Mouse (Mus musculus) kidney, adult 18-20 months (tissue): ENCODE results near the gene Zfp941.

Experiments used
- DNase-seq: peaks from one replicate; pipeline ENCODE4 v3.0.0; 2021

Zfp941 gene

DNA sequence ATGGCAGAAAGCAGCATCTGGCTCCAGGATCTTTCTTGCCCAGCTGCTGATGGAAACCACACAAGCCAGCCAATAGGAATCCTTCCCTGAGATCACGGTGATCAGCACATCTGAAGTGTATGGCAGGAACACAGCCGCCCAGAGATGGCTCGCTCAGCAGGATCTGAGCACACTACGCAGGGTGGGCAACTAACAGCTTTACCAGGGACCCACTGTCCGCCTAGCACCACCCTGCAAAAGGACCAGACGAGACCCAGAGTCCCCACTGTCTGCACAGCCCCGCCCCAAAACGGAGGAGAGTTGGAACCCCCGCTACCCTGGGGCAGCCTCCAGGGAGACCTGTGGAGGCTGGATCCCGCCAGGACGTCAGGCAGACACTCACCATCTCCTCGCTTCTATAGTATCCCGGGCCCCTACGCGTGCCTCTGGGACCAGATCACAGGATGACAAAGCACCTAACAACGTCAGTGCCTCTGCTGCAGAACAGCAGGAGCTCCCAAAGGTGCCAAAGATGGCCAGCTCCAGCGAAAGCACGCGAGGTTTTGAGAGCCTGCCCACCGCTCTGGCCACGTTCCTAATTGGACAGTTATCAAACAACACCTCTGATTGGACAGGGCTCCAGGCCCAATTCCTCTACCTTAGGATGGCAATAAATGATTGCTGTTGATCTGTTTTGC lies at the start of gene Zfp941:
Zfp941 (minus strand) TSS at position 526 of the 677 bp plus-strand sequence.
- peak; percentile 52 for DNase-seq

DNA sequence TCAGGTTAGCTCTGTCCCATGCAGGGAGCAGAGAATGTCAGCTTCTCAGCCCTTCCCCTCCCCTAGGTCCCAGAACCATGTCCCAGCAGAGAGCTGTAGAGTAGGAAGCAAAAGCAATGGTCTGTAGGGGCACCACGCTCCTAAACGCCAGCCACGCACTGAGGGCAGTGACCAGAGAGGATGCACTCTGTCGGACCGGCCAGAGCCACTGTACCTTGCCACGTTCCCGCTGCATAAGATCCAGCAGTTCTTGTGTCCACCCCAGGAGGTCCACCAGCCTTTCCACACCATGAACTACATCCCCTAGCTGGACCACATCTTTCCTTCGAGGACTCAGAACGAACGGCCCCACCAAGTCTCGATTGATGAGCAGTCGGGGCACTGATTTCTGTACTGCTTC lies 42.8 kb upstream of the Zfp941 start:
- DNase-seq, result no peak

DNA sequence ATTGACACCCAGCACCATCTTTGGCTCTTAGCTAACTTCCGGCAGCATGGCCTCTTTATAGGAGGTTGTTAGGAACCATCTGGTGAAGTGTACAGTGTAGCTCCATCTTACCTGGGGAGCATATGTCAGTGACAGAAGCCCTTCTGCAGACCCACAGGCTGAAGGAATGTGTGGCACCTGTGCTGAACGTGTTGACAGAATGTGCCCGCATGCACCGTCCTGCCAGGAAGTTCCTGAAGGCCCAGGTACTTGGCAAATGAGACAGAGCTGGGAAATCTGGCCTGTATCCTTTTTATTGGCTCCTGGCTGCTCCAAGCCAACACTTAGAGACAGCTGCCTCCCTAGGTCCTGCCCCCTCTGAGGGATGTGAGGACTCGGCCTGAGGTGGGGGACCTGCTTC lies 38.8 kb upstream of the Zfp941 start:
- DNase-seq, result no peak

DNA sequence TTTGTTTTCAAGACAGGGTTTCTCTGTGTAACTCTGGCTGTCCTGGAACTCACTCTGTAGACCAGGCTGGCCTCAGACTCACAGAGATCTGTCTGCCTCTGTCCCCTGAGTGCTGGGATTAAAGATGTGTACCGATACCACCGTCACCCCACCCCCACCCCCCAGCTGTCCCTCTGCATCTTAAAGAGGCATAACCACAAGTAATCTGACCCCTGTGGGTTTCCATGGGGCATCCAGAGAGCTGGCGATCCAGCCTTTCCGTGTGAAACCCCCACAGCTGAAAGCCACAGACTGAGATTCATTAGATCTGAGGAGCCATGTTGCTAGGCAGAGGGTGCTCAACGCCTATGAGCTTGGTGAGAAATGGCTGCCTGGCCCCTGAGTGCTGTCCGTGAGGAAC lies 38.0 kb upstream of the Zfp941 start:
- no peak for DNase-seq

DNA sequence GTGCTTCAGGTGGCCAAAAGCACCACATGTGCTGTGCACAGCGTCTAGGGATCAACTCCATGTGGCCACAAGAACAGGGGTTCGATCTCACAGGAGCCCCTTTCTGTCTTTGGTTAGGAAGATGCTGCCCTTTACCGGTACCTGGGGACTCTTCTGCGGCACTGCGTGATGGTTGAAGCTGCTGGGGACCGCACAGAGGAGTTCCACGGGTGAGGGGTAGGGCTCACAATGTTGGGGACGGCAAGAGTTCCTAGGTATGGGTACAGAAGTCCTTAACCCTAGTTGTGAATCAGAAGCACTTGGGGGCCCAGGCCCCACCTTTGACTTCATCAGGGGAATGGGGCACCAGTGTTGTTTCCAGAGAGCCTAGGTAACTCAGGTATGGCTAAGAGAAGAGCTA lies 36.8 kb upstream of the Zfp941 start:
- no peak for DNase-seq

DNA sequence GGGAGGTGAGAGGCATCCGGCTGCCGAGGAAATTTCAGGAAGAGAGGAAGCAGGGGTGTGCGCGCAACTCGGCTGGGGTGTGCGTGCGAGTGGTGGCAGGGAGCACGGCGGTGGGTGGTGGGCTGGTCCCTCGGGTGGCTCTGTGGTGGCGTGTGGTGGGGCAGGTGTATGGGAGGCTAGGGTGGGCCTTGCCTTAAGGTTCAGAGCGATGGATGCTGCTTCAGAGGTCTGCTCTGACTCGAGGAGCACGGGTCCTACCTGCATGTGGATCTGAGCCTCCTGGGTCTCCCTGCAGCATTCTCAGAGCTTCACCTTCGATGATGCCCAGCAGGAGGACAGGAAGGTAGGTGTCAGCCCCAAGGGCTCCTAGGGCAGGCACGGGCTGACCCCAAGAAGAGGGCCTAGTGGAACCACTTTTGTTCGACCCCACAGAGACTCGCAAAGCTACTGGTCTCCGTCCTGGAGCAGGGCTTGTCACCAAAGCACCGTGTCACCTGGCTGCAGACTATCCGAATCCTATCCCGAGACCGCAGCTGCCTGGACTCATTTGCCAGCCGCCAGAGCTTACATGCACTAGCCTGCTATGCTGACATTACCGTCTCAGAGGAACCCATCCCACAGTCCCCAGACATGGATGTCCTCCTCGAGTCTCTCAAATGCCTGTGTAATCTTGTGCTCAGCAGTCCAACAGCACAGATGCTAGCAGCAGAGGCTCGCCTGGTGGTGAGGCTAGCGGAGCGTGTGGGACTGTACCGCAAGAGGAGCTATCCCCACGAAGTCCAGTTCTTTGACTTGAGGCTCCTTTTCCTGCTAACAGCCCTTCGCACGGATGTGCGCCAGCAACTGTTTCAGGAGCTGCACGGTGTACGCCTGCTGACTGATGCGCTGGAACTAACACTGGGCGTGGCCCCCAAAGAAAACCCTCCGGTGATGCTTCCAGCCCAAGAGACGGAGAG lies 35.9 kb upstream of the Zfp941 start, which contains the start of gene Bet1l:
Bet1l (minus strand) TSS at position 28 of the 956 bp plus-strand sequence.
- no peak for DNase-seq

DNA sequence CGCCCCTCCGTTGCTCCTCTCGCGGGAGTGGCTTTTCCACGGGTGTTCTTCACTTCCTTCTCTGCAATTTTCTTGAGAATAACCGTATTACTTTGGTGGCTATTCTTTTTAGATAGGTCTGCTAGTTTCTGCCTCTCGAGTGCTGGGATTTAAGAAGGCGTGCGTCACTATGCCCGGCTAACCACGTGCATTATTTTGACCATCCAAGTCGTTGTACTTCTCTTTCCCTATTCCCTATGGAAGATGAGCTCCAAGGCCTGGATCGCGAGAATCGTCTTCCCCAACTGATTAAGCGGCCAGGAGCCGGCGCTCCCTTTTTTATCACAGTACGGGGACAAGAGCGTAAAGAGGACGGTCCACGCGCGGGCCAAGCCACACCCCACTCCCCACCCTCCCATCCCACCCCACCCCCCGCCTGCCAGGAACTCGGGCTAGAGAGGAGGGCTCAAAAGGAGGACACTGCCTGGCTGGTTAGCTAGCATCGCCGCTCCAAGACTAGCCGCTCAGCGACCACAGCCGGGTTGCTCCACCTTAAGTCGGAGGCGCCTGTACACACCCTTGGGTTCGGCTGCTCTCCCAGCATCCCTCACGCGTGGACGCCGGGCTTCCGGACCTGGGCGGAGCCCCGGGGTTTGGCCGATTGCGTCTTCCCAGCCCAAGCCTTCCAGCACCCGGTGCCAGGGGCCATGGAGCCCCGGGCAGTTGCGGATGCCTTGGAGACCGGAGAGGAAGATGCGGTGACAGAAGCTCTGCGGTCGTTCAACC lies 35.0 kb upstream of the Zfp941 start, which contains the start of gene Ric8a:
Ric8a (plus strand) TSS at position 173 of the 765 bp plus-strand sequence.
- peak; percentile 92 for DNase-seq

DNA sequence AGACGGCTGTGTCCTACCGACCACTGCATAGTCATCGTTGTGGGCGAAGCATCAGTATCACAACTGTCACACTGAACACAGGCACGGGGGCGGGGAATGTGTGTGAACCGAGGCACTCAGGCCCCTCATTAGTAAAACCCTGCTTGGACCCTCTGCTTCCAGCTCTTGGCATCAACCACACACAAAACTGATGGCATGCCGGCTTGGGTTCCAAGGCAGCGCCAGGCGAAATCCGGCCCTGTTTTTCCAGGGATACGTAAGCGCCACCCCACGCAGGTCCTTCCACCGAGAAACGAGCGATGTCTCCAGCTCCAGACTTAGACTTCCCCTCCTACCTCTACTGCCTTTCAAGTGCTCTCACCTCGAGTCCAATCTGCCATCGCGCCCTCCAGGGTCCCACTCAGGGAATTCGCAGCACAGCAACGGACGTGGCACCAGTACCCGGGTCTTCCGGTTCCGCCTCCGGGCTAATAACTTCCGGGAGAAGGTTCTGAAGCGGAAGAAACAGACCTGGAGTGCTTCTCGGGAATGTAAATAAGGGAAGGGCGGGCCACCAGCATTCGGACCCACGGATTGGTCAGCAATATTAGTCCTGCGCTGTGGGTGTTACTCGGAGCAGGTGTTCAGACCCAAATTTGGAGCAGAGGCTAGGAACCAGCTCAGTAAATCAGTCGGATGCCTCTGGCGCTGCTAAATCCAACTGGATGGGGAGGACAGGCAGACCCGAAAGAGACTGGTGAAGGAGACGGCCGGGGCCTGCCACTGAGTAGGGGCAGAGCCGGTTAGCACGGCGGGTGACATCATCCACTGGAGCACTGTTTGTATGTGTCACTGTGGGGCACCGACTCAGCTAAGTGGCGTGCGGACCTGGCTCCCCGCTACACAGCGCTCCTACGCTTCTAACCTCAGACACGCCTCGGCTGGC lies 34.1 kb upstream of the Zfp941 start, which contains the start of gene Gm45785:
Gm45785 (minus strand) TSS at position 472 of the 925 bp plus-strand sequence.
- DNase-seq, result peak; percentile 88

DNA sequence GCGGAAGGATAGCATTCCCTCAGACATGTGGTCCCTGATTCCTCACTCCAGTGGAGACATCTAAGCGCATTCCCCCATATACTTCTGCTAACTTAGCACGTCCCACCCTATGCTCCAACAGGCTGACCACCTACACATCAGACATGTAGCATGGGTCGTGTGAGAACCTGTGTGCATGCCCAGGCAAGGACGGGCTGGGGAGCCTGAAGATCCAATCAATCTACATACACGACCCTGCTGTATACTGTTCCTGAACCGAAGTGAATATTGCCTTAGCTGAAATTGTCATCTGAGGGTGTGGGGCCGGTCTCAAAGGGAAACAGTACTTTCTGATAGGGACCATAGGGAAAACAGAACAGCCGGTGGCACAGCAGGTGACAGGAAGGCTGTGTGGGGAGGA lies 33.2 kb upstream of the Zfp941 start:
- no peak for DNase-seq

DNA sequence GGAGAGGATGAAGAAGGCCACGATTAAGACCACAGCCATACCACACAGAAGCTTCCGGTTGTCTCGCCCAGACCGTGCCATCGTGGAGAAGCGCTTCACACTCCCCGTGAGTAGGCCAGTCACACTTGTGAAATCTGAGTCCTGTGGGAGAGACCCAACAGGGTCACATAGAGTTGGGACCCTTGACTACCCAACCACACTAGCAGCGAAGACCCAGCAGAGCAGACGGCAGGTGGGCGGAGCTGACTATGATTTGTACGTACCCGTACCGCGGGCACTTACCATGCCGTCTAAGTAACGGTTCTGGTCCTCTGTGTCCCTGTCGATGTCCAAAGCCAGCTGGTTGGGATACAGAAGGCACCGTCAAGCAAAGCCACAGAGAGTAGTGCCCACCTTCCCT lies 32.5 kb upstream of the Zfp941 start:
- DNase-seq, result no peak

DNA sequence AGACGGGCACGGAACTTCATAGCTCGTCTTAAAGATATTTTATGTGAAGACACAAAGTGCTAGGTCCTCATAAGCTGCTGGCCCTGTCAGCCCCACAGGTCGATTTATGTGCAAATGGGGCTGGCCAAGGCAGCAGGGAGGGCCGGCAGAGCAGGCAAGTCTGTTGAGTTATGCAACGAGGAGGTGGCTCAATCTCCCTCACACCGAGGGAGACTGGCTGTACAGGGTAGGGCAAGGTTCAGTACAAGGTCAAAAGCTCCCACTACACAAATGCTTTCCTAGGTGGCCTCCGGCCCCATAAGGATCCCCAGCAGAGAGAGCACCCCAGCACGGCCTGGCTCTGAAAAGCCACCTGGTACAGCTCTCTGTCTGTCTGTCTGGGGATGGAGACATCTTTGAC lies 31.4 kb upstream of the Zfp941 start:
- DNase-seq, result peak; percentile 48

DNA sequence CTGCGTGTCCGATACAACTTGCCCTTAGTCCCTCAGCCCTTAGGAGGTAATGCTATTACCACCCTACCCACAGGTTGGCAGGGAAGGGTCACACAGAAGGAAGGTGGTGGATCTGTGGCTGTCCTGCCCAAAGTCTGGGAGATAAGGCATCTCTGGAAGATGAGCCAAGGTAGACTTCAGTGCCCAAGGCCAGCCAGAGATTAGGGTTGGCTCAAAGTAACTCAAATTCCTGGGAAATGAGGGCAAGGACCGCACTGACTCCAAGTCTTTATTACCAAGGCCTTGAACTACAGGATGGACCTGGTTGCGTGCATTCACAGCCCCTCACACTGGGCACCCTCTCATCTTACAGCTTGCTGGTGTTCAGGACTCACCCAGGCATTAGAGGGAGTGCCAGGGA lies 29.9 kb upstream of the Zfp941 start:
- DNase-seq, result no peak

DNA sequence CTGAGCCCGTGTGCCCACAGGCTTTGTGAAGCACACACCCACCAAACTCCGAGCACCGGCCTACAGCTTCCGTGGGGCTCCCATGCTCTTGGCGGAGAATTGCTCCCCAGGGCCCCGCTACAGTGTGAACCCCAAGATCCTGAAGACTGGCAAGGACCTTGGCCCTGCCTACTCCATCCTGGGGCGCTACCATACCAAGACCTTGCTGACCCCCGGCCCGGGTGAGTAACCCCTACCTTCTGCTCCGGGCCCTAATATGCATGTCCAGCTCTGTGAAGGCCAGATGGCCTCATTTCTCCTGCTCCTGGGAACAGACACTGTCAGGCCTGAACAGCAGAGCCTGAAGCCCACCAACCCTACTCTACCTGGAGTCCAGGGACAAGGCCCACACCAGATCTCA lies 26.6 kb upstream of the Zfp941 start:
- no peak for DNase-seq

DNA sequence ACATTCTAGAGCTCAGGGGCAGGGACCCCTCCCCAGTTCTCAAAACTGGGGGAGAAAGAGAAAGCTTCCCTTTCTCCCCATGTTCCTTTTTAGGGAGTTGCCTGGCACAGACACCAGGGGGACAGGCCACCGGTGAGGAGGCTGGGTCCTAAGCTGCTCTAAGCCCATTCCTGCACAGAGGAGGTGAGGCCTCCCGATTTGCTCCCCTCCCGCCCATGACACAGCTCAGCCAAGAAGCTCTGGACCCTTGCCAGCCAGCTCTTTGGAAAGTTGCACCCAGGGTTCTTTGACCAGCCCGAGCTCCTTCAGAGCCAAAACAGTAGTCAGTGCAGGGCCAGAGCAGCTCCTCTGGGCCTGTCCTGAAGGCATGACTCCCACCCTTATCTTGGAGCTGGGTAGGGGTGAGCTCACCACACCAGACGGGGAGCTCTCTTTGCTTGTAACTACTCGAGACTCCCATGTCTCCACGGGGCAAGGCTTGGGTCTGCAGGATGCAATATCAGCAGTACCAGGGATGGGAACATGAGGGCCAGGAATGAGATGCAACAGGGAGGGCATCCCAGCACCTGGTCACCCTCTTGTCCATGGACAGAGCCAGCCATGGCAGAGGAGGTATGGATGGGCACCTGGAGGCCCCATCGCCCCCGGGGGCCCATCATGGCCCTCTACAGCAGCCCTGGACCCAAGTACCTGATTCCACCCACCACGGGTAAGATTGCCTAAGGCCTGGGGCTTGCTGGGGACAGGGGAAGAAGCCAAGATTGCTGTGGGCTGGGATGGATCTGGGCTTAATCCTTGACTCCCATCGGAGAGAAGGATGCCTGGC lies 26.0 kb upstream of the Zfp941 start, which contains the start of gene Odf3:
Odf3 (plus strand) TSS at position 51 of the 826 bp plus-strand sequence.
- peak; percentile 66 for DNase-seq

DNA sequence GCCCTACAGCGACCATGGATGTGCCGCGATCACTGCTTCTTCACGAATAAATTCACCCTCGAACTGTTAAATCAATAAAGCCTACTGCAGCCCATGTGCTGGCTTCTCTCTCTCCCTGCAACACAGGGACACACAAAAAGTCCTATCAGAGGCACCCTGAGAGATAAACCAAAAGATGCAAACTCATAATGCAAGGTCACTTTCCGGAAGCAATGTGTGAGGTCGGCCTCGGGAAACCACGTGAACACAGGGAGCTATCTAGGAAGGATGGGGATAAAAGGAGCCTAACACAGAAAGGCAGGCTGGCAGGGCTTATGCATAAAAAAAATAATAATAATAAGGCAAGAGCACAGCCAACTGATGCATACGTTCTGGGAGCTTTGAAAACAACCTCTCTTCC lies 24.7 kb upstream of the Zfp941 start:
- no peak for DNase-seq

DNA sequence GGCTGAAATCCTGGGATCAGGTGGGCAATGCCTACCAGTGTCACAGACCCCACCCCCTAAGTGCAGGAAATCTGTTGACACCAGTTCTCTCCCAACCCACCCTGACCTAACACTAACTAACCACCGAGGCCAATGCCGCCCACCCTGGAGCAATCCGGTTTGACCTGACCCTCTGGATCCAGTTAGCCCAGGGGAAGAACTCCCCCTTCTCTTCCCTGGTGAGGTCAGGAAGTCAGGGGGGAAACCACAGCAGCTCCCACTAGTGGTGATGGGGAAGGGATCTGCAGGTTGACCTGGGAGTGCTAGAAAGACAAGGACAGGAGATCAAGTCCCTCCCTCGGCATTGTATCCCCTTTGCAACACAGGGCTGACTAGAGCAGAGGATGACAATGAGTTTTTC lies 23.7 kb upstream of the Zfp941 start:
- DNase-seq, result no peak

DNA sequence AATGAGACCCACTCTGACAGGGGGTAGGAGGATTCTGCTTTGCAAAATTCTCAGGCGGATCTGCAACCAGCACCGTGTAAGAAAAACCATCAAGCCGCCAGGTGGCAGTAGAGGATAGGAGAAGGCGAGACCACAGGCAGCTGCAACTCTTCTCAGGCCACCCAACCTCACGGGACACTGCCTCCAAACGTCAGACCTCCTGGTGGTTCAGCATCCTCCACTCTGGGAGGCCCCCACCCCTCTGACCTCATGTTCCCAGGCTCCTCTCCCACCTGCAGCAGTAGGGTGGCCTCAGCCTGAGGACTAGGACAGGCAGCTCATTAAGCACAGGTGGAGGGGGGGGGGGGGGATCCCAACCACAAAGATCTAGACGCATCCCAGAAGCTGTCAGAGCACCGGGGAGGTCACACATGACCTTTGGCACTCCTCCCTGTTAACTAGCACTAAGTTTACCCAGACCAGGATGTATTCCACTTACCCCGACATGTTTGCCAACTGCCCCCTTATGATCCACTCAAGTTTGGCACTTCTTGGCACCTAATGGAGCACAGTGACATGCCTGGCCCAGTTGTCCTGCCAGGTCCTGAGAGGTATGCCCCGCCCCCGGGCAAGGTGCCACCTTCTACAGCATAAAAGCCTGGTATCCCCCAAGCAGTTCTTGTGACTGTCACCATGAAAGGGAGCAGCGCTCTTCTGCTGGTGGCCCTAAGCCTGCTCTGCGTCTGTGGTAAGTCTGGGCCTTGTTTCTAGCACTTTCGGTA lies 23.1 kb upstream of the Zfp941 start, which contains the start of gene Scgb1c1:
Scgb1c1 (plus strand) TSS at position 643 of the 761 bp plus-strand sequence.
- peak; percentile 91 for DNase-seq

DNA sequence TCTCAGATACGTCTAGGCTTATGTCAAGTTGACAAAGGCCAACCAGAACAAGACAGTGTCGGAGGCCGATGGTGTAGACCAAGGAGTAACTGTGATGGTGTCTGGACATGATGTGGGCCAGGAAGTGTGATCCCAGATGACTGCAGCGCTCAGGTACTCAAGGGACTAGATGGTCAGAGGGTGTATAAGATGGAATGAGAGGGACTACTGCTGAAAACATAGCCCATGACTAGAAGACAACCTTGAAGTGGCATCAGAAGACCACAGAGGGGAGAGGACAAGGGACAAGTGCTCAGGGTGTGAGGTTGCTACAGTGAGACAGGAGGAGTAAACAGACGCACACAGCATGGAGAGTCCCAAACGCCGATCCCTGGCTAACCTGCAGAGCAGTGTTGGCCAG lies 21.8 kb upstream of the Zfp941 start:
- no peak for DNase-seq

DNA sequence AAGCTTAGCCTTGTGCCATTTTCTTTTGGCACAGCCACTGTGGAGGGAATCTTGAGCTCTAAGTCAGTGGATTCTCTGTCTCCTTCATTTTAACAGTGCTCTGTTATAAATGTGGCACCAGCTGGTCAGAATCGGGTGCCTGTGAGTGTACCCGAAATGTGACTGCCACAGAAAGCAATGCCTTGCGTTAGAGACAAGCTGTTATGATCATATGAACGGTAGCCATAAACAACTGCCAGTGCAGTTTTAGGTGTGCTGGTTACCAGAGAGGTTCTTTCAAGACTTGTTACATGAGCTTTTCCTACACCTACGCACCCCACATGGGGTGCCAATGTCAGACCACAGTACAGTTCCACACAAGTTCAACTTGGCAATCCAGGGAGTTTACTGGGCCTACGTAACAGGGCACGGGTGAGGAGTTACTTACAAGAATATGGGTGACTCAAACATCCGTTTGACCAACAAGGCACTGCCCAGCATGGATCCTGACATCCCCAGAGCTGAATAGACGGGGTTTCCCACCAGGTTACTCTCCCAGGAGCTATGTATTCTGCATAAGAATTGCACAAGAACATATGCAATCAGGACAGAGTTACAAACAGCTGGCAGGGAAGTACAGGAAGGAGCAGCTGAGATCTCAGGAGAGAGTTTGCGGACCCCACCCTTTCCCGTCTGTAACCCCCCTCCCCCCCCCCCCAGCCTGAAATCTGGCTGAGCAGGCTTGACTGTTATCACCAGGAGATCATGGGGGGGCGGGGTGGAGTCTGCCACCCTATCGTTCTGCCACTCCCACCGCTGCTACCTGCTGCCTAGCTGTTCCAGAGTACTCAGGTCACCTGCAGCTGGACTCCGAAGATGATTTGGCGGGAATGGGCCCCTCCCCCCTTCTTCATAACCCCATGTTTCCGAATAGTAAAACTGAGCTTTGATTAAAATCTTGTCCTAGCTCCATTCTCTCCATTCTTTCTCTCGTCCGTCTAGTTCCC lies 19.1 kb upstream of the Zfp941 start:
- no peak for DNase-seq
